Mouse (Mus musculus): ENCODE results near the gene Bak1.
A peak's percentile ranks its signal among the peaks of the same experiment; 100 is the strongest.
"Not testable (repeated sequence)": the region's sequence is repeated elsewhere in the genome, so short reads cannot be mapped to it uniquely, and the experiment has no call there.

Gene Bak1

GRCm38 (mm10) chr17:26981050-26981449, 47.8 kb downstream of the Bak1 start:
- no peak for DNase-seq (ENCODE audit: low read depth, low spot score)

- DNase-seq (ENCODE audit: low read depth, low spot score): no peak
Measured at GRCm38 (mm10) chr17:26979426-26979825, 49.4 kb downstream of the Bak1 start.

- not testable (repeated sequence) for DNase-seq (ENCODE audit: low read depth, low spot score)
Measured at GRCm38 (mm10) chr17:26977354-26977753, 51.5 kb downstream of the Bak1 start.

GRCm38 (mm10) chr17:26975415-26975814, 53.4 kb downstream of the Bak1 start:
- no peak for DNase-seq (ENCODE audit: low read depth, low spot score)

GRCm38 (mm10) chr17:26974547-26974946, 54.3 kb downstream of the Bak1 start:
- no peak for DNase-seq (ENCODE audit: low read depth, low spot score)

GRCm38 (mm10) chr17:26972703-26973574, 55.9 kb downstream of the Bak1 start, which contains the start of gene Zbtb9:
TSS of gene Zbtb9 (plus strand) at chr17:26973167.
- peak; percentile 86 for DNase-seq (ENCODE audit: low read depth, low spot score)

- no peak for DNase-seq (ENCODE audit: low read depth, low spot score)
Measured at GRCm38 (mm10) chr17:26972107-26972506, 56.7 kb downstream of the Bak1 start.

GRCm38 (mm10) chr17:26971247-26971905, 57.4 kb downstream of the Bak1 start:
- DNase-seq (ENCODE audit: low read depth, low spot score): no peak

- no peak for DNase-seq (ENCODE audit: low read depth, low spot score)
Measured at GRCm38 (mm10) chr17:26970221-26970620, 58.6 kb downstream of the Bak1 start.

Data from WW6 (cell line).